Mouse (Mus musculus) T-cell, adult 2 months (primary cell): ENCODE results near the gene Abca1.

Experiments used
- DNase-seq: peaks from one replicate; pipeline ENCODE4 v3.0.0; 2022; ENCODE audit warnings: low spot score

Gene Abca1

DNA sequence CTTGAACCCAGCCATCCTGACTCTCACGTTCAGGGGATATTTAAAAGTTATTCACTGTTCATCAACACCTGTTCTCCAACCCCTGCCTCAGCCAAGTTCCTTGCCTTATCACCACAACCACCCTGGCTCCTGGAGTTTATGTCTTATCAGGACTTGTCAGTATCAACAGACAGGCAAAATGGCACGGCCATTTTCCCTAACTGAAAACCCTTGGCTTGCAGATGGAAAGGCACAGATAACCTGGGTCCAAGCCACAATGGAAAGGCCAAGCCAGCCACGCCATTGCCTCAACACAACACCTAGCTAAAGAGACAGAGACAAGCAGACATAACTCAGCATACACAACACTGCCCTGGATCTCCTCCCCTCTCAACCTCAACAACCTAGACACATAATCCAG, 38.6 kb downstream of the Abca1 start:
- DNase-seq = no peak

DNA sequence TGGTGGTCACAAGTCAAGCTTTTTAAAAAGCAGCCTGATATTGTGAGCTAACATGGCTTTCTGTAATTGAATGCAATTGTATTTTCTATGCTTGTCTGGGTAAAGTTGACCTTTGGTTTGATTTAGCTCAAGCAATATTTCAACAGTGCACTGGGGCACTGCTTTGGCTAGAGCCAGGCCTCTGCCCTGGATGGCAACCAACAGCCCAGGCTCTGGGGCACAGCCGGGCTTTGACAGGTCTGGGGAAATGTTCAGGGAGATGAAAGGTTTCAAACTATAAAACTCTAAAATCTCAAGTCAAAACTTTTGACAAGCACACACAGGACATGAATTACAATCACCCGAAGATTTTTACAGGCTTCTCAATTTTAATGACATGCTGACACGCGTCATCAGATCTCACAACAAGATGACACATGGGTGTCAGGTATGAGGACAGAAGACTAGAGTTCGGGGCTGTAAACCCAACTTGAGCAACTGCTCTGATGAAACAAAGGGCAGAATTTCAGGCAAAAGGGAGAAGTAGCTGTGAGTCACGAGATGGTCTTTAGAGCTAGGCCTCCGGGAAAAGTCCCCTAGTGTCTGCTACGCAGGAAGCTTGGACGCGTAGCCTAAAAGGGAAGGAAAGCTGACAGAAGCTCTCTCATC, 39.5 kb downstream of the Abca1 start:
- no peak for DNase-seq

DNA sequence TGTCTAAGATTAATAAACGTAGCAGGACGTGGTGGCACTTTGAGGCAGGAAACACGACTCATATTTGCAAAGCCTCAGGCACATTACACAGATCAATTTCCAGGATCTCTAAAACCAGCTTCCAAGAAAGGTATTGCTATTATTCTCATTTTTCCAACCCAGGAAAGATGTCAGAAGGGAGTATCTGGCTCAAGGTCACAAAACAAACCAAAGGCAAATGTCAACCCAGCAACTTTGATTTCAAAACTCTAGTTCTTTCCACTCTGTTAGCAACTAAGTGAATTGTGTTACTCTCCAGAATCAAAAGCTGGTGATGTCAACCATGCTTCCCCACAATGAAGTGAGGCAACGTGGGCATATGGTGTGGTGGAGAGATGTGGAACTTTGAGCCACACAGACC, 41.1 kb downstream of the Abca1 start:
- no peak for DNase-seq

DNA sequence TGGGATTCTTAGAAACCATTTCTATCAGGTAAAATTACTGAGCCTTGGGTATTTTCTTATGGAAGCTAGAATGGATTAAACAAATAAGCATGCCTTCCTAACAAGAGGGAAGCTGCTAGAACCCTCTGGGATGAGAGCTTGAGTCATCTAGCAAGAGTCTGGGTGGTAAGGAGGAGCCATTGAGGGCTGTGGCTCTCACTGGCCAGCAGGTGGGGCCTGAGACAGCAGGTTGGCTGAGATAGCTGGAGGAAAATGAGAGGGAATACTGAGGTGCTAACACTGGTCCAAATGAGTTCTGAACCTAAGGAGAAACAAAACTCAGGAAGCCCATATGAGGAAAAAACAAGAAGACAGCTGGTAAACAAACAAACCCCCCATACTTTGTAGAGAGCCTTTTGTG, 42.1 kb downstream of the Abca1 start:
- no peak for DNase-seq

DNA sequence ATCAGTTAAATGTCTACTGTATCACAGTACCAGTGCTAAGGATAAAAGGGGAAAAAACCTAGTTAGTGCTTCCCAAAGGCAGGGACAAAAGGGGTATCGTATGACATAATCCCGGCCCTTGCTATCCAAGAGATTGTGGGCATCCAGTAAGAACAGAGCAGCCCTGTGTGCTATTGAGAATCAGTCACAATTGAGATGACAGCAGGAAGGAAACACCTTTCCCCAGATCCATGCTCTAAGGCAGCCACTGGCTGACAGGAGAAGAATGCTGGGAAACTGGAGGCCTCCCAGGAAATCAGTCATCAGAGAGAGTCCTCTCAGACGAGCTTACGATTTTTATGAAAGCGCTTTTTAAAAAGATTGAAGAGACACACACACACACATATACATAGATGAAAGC, 42.6 kb downstream of the Abca1 start:
- no peak for DNase-seq

- DNase-seq = peak; percentile 27
These were observed 43.8 kb downstream of the Abca1 start for GRCm38 (mm10) chr4:53115866-53116265.

DNA sequence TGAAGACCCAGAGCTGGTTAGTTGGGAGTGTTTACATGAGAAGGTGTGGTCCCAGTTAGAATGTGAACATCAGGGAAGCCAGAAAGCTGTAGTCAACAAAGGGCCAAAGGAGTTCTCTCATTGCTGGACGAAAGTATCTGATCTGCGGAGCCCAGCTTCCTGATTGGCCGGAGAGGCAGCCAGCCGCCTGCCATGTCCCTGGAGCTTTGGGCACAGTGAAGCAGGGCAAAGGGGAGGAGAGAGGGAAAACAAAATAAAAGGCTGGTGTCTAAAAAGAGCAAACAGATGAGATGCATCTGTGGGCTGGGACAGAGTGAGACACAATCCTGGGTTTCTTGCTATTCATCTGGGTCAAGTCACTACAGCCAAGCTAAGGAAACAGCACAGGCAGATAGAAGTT, 44.3 kb downstream of the Abca1 start:
- no peak for DNase-seq

- no peak for DNase-seq
These were observed 47.8 kb downstream of the Abca1 start for GRCm38 (mm10) chr4:53111919-53112355.

- DNase-seq = no peak
These were observed 49.3 kb downstream of the Abca1 start for GRCm38 (mm10) chr4:53110356-53110755.

DNA sequence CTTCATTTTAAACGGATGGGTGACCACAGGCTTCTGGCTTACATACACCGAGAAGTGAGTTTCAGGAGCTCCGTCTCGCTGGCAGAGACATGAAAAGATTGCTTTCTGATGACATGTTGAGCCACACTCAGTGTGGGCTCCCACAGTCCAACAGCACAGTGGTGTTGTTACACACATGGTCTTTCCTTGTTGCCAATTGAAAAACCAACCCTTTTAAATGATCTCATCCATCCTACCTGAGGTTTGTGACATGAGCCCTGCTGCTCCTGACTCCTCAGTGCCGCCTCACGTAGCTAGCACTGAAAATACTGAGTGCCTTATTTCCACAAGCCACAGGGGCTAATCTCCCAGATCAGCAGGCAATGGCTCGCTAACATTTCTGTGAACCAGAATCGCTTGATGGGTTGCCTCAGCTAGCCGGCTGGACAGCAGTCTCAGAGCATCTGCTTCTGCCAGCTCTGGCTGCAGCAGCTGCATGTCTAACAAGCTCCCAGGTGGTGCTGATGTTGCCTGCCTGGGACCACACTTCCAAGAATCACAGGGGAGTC, 50.2 kb downstream of the Abca1 start:
- no peak for DNase-seq

GRCm38 (mm10) chr4:53108194-53108593, 51.5 kb downstream of the Abca1 start:
- DNase-seq = no peak

DNA sequence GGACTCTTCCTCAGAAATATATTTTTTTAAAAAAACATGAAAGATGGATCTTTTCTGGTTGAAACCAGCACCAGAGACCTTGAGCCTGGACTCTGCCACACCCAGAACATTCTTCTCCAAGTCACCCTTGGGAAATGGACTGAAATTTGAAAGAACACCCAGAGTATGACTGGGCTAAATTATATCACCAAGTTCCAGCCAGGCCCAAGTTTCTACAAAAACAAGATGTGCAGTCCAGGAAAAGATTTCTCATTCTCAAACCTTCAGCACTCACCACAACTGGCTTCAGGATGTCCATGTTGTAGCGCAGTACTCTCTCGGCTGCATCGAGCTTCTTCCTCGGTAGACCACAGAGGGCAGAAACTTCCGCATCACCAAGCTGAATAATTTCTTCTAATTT, 53.0 kb downstream of the Abca1 start:
- no peak for DNase-seq

DNA sequence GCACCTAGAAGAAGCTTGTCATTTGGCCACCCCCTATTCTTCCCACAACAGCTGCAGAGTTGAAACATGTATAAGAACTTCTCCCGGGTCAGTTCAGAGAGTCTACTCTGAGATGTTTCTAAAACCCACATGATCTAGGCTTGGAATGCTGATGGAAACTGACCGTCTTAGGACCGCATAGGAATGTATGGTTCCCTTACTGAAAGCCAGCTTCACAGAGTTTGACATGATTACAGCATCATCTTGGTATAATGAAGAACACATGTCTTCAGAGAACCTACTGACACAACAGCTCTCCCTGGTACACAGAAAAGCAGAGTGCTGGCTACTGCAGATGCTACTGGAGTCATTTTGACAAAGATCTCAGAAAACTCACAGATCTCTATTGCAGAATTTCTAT, 53.6 kb downstream of the Abca1 start:
- DNase-seq = no peak

DNA sequence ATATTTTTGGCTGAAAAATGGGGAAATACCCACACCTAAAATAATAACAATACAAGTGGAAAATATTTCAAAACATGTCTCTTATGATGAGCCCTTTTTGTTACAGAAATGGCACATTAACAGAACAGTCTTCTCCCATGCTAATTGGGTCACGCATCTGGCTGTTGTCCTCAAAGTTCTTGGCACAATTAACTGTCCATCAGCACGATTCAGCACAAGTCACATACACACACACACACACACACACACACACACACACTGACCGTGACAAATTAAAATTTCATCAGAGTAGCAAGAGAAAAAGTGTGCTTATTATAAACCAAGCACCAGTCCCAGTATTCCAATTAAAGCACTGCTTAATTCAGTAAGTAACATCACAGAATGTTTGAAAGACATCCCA, 55.1 kb downstream of the Abca1 start:
- DNase-seq = no peak

- no peak for DNase-seq
These were observed 57.2 kb downstream of the Abca1 start for GRCm38 (mm10) chr4:53102529-53102928.

DNA sequence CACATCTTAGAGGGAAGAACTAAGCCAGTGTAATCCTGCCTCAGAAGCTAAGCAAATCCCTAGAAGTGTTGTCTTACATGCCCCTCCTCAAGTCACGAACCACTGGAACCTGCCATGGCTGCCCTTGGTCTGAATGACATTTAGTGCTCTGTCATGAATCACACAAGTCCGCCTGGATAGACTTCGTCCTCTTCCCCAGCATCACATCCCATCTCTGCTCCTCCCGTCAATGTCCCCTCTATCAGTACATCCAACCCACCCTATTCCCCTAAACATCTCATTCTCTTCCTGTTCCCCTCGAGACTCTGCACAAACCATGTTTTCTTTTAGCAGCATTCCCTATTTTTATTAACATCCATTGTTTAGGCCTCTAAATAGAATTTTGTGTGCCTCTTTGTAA, 58.4 kb downstream of the Abca1 start:
- no peak for DNase-seq

DNA sequence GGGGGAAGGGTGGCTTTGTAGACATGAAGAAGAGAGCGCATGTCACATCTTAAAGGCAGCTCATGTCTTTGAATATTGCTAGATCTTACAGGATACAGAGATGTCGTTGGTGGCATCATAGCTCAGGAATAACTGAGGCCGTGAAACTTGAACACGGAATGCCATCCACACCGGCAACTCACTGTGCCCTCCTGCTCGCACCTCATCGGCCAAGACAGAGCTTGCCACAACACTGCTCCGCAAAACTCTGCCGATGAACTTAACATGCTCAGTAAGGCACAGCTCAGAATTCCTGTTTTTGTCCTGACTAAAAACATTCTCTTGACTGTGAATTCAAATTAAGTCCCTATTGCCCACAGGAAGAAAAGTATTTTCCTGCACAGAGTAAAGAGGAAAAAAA, 59.2 kb downstream of the Abca1 start:
- no peak for DNase-seq

GRCm38 (mm10) chr4:53094850-53095249, 64.8 kb downstream of the Abca1 start:
- no peak for DNase-seq

GRCm38 (mm10) chr4:53094331-53094730, 65.4 kb downstream of the Abca1 start:
- no peak for DNase-seq

- no peak for DNase-seq
These were observed 66.1 kb downstream of the Abca1 start for GRCm38 (mm10) chr4:53093615-53094014.

GRCm38 (mm10) chr4:53089641-53090040, 70.1 kb downstream of the Abca1 start:
- DNase-seq = no peak

- DNase-seq = no peak
These were observed 70.7 kb downstream of the Abca1 start for GRCm38 (mm10) chr4:53088999-53089398.

GRCm38 (mm10) chr4:53086636-53087035, 73.1 kb downstream of the Abca1 start:
- no peak for DNase-seq

DNA sequence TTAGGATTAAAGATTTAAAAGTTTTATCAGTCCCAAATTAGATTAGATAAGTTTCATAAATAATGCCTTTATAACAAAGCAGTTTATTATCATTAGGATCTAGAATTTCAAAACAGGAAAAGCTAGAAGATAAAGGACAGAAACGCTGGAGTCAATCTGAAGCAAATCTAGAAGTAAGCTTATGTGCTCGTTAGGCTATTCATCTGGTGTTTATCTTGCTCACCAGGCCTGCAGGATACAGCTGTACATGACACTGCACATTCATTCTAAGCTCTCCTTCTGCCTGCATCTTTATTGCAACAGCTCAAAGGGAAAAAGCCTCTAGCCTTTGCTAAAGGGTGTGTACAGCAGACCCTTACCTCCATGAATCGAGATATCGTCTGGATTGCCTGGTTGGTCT, 74.1 kb downstream of the Abca1 start:
- DNase-seq = no peak
